Mouse (Mus musculus): ENCODE measurements around the gene Hist1h4b.
"Not testable (repeated sequence)": the region's sequence is repeated elsewhere in the genome, so short reads cannot be mapped to it uniquely, and the experiment has no call there.

Gene Hist1h4b

DNA sequence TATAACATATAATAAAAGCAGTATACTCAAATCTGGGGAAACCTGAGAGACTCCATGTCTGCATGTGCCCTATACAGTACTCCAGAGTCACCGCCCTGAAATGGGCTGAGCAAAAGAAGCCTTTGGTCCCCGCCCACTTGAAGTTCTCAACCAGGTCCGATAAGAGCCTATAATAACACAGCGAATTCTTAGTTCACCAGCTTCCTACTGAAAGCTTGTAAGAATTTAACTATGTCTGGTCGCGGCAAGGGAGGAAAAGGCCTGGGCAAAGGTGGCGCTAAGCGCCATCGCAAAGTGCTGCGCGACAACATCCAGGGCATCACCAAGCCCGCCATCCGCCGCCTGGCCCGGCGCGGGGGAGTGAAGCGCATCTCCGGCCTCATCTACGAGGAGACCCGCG lies at the start of gene Hist1h4b:
TSS of gene Hist1h4b (plus strand) at position 224 of the 400 bp plus-strand sequence.
- DNase-seq: peak; percentile 87 to 89

DNA sequence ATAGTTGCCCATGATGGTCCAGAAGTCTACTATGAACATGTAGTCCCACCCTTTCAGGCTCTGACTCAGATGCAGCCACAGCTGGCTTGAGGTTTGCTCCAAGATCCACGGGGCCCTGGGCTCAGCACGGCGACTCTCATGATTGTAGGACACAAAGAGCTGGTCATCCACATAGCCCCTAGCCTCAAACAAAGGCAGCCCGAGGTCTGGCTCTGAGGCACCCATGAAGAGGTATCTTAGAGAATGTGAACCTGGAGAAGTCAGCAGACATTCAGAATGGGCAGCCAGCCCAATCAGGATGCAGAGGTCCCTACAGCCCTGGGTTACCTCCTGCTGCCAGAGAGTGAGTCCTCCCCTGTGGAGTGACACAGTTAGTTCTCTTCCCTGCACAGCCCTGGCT lies 48.8 kb upstream of the Hist1h4b start:
- DNase-seq: no peak

DNA sequence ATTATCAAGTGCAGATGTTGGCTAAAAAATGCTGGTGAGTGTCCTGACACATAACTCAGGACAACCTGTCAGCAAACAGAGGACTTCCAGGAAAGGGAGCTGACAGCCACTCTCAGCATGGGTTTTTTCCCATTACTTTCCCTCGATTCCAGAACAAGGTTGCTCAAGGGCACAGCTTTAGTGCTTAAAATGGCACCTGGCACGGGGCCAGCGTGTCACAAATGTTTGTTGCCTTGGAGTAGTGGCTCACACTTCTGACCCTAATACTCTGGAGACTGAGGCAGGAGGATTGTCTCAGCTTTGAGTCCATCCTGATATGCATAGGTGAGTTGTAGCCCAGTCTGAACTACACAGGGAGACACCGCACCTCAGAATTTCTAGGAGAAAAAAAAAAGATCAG lies 48.2 kb upstream of the Hist1h4b start:
- DNase-seq: no peak

DNA sequence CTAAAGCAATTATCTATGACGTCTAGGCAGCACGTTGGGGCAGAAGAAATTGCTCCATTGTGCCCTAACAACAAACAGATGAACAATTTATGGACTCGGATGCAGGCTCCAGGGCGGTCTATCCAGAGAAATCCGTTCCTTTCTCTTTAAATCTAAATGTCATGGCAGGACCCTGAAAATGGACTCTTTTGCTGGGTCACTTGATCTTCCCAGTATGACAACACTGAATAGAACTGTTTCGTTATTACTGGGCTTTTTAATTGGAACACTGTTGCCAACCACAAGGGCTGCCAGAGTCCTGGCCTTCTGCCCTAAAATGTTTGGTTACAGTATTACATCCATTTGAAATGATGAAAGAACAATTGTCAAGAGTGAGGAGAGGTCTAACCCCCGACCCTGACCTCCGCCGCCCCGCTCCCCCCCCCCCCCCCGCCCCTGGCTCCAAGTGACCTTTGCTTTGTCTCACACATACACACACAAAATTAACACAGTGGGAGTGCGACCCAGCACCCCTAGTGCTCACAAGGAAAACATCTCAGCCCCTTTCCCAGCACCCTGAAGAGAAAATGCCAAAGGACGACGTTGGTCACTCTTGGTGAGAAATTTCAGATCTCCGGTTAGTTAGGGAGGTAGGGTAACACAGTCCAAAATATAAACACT lies 47.0 kb upstream of the Hist1h4b start:
- DNase-seq: no peak

DNA sequence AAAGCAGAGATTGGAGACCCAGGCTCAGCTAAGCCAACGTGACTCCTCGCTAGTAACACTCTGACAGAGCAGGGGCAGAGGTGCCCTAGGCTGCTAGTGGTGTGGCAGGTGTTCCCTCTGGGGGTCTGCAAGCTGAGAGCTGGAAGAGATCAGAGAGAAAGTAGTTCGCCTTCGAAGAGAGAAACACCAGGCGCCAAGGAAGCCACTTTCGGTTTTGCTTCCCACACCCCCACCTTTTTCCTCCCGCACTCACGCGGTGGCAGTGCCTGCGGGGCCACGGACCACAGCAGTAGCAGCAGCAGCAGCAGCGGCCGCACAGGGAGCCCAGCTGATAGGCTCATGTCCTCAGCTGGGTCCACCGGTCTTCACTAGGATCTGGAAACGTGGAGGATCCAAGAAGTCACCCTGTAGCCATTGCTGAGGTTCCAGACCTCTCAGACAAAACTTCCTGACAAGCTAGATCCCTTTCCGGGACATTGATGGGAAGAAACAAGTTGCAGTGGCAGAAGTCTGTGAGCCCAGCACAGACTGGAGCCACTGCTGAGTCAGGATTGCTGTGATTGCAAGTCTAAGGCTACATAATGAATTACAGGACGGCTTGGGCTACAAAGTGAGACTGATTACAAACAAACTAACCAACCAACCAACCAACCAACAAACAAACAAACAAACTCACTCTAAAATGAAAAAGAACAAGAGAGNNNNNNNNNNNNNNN lies 46.3 kb upstream of the Hist1h4b start, which contains the start of gene Hfe:
TSS of gene Hfe (minus strand) at position 481 of the 716 bp plus-strand sequence.
- peak; percentile 72 to 82 for DNase-seq

DNA sequence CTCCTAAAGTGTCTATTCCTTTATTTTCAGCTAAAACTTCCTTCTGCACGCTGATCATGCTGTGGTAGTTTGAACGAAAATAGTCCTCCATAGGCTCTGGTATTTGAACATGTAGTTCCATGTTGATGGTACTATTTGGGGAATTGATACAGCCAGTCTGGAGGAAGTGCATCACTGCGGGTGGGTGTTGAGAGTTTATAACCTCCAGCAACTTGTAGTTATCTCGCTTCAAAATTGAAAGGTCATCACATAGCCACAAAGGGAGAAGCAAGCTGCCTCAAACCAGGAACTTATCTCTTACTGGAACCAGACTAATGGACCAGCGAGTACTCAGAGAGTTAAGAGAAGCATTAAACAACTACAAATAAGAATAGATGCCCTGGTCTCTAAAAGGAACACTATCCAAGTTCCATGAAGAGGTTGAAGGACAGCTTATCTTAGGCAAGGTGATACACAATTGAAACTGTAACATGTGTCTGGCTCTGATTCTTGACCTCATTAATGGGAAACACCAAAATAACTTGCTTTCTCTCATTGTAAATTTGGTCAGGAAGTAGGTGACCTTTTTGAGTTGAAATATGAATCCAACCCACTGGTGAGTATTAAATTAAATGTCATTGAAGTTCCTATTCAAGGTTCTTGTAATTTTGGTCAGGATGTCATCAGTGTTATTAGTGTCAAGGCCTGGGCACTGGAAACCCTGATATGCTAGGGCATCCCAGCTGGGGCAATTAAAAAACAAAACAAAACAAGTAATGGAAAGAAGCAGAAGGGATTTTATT lies 40.4 kb upstream of the Hist1h4b start:
- DNase-seq: no peak

DNA sequence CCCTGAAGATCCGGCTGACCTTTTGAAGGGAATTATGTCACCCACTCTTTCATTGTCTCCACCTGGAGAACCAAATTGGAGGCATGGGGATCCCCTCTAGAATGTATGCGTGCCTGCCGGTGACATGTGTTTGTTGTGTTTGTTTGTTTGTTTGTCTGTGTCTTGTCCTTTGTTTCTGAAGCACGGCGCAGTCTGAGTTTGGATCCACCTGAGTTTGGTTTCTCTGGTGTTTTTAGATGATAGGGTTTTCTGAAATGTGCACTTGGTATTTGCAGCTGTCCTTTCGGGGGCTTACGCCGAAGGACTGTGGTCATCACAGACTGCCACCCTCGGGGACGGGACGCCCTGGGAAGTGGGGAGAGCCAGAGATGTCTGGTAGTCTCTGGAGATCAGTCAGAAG lies 39.6 kb upstream of the Hist1h4b start:
- DNase-seq: no peak

DNA sequence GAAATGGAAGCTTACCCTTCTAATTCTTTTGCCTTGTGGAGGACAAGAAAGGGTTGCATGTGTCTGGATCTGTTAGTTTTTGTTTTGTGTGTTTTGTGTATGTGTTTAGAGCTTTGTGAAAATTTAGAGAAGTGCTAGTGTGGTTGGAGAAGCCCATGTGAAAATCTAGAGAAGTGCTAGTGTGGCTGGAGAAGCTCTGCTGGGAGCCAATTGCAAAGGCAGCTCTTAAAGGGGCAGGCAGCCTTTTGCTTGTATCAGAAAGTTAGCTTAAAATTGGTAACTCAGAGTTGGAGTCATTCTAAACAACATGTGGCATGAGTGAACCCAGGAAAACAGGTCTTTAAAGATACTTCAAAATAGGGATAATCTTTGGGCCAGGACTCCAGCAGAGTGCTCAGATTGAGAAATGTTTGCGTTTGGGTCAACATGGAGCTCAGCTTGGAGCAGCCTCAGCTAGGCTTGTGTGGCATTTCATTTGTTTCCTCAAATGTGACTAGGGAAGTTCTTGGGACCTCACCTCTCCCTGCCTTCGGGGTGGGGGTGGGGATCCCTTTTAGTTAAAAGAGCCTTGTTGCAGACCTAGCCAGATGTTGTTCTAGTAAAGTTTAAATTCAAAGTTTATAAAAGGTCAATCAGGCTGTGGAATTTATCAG lies 39.1 kb upstream of the Hist1h4b start:
- DNase-seq: not testable (repeated sequence)

DNA sequence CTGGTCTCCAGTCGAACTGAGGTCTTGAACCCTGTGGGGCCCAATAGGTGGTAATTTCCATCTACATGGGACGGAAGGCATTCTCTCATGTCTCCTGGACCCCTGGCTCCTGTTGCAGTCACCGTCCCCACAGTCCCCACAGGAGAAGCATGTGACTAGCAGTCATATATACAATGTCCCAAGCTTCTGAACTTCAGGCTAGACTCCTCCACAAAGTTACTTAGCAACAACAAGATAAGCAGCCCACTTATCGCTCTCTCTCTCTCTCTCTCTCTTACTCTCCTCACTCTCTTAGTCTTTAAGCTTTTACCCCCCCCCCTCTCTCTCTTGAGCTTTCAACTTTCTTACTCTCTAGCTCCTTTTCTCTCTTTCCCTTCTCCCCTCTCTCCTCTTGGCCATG lies 32.6 kb upstream of the Hist1h4b start:
- no peak for DNase-seq

DNA sequence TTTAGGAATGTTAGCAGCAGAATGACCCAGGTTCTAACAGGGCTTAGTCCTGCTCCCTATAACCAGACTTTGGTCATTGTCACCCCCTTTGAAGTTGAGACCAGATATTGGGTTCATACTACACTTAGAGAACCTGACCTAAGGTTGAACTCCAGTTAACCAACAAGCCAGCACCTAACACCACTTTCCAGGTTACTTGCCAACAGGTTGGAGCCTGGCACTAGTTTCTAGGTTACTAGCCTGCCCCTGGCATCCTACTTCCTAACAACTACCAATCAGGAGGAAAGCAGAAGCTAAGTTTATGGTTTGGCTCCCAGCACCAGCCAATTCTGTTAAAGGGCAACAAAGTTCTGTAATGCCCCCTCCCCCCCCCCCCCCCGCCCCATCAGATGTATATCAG lies 31.6 kb upstream of the Hist1h4b start:
- no peak for DNase-seq

DNA sequence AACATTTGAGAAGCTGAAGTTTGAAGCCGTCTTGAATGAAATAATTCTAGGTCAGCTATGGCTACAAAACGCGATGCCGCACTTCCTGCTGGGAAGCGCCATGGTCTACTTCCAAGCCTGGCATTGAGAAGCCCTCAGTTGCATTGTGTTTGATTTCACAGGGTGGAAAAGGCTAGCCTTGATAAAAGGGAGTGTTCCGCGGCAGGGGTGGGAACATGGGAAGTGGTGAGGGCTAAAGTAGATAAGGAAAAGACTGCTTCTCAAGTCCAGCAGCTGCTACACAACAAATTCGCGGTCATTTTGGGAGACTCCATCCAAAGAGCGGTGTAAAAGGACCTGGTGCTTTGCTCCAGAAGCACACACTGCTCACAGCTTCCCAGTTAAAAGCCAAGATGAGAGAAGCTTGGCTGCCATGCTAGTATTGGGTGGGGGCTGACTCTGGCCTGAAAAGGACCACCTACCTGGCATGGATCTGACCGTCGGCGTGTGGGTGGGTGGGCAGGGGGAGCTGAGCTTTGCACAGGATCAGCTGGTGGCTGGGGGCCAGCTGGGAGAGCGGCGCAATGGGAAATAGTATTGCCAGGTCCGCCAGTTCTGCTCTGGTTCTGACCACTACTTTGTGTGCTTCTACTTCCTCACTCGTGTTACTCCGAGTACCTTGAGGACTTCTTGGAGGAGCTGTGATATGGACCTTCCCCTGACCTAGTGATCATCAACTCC lies 28.2 kb upstream of the Hist1h4b start:
- no peak for DNase-seq

DNA sequence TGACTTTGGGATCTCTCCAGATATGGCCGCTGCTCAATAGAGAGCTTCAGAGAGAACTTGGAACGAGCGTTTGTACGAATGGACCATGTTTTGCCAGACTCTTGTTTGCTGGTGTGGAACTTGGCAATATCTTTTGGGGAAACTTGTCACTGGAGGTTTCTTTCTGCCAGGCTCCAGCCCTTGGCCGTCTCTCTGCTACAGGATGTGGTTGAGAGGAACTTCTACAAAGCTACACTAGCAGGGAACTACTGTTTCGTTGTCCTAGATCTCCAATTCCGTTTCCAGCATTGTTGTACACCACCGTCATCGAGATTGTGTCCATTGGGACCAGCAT lies 27.7 kb upstream of the Hist1h4b start:
- peak in 1 of 2 experiments; percentile 50 for DNase-seq

DNA sequence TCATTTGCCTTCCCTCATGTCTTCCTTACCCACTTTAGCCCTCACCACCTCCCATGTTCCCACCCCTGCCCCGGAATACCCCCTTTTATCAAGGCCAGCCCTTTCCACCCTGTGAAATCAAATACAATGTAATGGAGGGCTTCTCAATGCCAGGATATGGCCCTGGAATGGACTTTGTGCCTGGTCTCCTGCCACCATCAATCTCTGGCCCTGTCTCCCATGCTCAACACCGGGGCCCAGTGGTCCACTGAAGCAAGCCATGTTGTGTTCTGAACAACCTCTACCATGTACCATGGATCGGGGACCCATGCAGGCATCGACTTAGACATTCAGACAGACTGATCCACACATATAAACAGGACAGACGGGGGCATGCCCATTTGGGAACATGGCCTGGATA lies 27.1 kb upstream of the Hist1h4b start:
- no peak for DNase-seq

DNA sequence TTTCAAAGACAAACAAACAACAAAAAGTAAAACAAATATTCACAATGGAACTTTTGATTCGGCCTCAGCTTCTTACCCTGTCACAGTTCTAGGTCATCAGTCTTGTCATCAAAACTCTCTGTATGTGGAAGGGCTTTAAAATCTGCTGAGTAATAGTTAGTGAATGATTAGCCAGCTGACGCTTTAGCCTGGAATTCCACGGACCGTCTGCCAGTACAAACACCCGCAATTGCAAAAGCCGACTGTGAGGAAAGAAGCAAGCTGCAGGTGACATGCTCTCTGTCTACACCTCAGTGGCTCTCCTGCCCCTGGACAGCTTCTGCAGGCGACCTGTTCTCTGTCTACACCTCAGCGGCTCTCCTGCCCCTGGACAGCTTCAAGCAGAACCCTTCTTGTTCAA lies 26.3 kb upstream of the Hist1h4b start:
- no peak for DNase-seq

DNA sequence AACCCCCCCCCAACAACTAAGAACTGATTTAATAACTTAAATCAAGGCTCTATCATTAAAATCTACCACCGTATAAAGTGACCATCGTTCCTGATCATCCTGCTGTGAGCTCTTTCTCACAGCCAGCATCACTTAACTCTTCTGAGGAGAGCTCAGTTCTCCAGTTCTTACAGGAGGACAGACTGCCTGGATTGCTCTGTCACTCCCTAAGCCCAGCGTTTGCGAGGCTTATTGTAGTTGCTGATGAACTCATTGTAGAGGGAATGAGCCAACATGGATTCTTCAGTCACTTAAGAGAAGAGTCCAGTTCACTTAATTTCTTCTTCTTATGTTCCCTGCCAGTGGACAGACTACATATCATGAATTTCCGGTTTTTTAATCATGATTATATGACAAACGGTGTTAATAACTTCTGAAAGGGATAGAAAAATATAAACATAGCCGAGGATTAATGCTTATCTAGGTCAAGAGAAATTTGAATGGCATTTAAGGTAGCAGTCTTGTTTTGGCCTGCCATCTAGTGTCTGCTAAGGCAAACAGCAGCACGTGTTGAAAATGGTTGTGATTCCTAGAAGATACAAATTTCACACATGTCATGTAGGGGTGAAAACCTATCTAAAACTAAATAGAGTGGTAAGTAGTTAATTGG lies 24.5 kb upstream of the Hist1h4b start:
- DNase-seq: no peak

DNA sequence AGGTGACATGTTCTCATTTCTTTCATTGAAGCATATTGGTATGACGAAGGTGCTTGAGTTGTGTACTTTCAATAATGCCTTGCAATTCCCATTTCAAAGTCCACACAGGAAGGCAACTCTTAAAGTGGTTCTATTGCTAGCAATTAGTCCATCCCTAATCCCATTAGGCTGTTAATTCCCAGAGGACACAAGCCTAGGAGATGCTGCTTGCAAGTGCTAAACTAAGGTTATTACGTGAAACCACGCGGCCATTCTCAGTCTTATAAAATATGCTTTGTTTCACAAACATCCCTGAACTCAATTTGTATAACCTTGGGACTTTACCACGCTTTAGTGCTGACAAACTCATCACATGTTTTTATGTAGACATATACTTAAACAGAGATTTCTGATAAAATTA lies 19.7 kb upstream of the Hist1h4b start:
- DNase-seq: no peak

DNA sequence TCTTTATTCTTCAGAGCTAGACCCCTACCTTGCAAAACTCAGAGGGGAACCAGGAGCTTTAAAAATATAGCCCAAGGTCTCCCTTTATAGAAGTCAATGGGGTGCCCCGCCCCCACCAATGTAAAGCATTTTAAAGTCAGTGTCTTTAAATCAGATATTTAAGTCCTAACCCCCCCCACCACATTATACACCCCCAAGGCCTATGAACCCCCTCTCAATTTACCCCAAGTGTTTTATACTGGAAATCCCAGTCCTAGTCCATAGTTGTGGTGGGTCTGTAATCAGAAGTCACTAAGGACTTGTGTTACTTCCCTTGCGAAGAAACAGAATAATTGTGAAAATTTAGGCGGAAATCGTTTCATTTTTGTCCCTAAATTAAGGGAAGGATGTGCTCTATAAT lies 18.8 kb upstream of the Hist1h4b start:
- peak; percentile 38 to 47 for DNase-seq

DNA sequence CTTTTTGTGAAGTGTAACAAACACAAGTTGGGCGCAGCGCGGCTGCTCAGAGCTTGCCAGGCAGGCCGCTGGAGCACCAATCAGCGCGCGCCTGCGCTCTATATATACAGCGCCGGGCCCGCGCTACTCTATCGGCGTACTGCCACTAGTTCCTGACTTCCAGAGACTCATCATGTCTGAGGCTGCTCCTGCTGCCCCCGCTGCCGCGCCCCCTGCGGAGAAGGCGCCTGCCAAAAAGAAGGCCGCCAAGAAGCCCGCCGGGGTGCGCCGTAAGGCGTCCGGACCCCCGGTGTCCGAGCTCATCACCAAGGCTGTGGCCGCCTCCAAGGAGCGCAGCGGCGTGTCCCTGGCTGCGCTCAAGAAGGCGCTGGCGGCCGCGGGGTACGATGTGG lies 18.1 kb upstream of the Hist1h4b start, which contains the start of gene Hist1h1c:
TSS of gene Hist1h1c (plus strand) at position 132 of the 392 bp plus-strand sequence.
- peak; percentile 94 to 97 for DNase-seq

DNA sequence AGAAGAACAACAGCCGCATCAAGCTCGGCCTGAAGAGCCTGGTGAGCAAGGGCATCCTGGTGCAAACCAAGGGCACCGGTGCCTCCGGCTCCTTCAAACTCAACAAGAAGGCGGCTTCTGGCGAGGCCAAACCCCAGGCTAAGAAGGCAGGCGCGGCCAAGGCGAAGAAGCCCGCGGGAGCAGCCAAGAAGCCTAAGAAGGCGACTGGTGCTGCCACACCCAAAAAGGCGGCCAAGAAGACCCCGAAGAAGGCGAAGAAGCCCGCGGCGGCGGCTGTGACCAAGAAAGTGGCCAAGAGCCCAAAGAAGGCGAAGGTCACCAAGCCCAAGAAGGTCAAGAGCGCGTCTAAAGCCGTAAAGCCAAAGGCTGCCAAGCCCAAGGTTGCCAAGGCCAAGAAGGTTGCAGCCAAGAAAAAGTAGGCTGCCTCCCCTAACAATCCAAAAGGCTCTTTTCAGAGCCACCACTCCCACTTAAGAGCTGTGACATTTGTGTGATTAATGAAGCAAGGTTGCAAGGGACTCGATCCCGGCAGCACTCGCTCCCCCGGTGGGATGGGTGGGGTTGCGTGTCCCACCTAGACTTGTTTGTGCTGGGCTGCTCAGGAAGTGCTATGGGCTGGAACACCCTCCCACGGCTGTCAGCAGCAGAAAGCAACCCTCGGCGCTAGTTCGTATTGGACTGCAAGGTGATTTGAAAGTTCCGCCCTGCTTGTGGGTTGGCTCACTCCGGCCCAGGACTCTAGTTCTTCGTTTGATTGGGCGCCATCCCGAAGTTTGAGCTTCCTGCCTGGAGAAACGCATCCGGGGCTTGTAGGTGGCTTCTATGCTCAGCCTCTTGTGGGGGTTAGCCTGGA lies 17.5 kb upstream of the Hist1h4b start:
- peak; percentile 85 to 92 for DNase-seq

DNA sequence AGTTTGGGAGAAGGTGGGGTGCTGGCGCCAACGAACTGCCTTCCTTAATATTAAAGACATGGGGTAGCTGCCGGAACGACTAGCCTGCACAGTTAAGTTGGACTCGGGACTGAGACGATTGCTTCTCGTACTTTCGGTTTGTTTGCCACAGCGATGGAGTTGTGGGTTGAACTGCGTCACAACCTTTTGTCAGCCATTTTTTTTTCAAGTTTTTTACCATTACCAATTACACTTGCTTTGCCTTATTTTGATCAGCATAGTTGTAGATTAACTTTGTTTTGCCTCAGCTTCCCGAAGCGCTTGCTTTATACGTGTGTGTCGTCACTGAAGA lies 16.9 kb upstream of the Hist1h4b start:
- no peak for DNase-seq

DNA sequence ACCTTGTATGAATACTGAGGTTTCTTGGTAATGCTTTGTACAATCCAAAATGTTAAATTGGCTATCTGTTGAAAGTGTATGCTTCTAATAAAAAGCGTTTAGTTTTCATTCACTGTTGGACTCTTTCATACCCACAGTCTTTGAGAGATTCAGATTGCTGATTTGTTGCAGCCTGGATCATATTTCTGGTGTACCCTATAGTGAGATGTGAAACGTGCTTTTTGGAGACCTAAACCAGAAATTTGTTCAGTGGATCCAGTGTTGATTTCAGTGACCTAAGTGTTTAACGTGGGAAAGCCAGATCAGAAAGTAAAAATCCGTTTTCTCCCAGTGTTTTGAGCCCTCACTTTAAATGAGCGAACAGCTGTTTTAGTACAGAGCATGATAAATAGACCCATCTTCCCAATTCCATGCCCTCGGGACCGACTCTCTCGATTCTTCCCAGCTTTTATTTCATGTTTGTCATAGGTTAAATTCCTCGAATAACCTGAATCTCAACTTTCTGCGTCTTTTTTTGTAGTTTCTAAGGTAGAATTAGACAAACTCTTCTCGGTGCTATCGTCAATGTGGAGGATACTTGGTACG lies 16.5 kb upstream of the Hist1h4b start:
- DNase-seq: no peak

Measured in thymus, postnatal 36 days (tissue).